Mouse (Mus musculus) lung, adult 2 months (tissue): ENCODE data around the gene Ttc23. TPM values are rescaled to one million over a fixed set of nuclear protein-coding genes. Genes with fewer than 3 reads are reported as not detected.

Source experiments
- DNase-seq: peaks from one replicate; pipeline ENCODE4 v3.0.0; 2022
- H3K4me1 ChIP-seq: fragments of 200-500 bp; 2 replicates; pipeline ENCODE4 v1.6.1; 2011; ENCODE audit warnings: low read length; ENCODE audit not compliant: control insufficient read depth, insufficient read depth
- H3K4me3 ChIP-seq: fragments of 200-500 bp; replicated peaks from 2 replicates; pipeline ENCODE3; 2011; ENCODE audit warnings: low read depth, mild to moderate bottlenecking, control low read depth, low read length; ENCODE audit errors: extremely low read depth
- CTCF ChIP-seq: fragments of 200-500 bp; IDR thresholded peaks from 2 replicates; pipeline ENCODE4 v1.5.1; 2011; ENCODE audit warnings: mild to moderate bottlenecking, low read length, control low read depth; ENCODE audit not compliant: insufficient read depth
- POLR2A ChIP-seq: fragments of 200-500 bp; IDR thresholded peaks from 2 replicates; pipeline ENCODE4 v1.6.1; 2011; ENCODE audit warnings: low read depth, mild to moderate bottlenecking, control low read depth, low read length, borderline replicate concordance; ENCODE audit errors: extremely low read depth
- WGBS: fragments of 180-500 bp; shearing (Covaris S2); methylation state at CpG from one replicate; pipeline ENCODE4 v1.1.7; 2018; 5-methylcytosine and 5-hydroxymethylcytosine counted together
- polyA plus RNA-seq: library from polyadenylated mRNA; depleted of rRNA; stranded (reverse); fragments of >200 nt; gene quantifications from 2 replicates; pipeline ENCODE4 v1.2.3, GENCODE M21; 2012

The Ttc23 gene
- polyA plus RNA-seq, 1 experiment = 10.0 TPM

DNA sequence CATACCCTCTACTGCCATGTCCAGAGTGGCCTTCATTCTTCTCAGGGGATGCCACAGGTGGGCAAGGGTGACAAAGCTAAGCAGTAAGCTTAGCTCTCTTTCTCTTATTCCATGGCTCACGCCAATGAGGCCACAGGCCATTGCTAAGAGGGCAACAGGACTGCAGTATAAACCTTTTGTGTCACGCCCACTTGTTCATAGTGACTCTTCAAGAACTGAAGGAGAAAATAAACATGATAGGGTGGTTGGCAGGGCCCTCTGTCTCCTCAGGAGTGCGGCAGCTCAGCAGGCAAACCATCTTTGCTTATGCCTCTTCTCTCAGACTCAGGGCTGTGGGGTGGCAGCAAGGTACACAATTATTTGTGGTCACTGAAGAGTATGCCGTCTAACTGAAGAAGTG is 81.6 kb downstream of the Ttc23 start:
- 73% methylated on average over 4 of the region's 4 CpGs for WGBS
- Histone ChIP-seq H3K4me1 (peaks cover 7% of the 10 kb centered on the region), H3K4me3 (no peak overlapping the region)
- no peak for DNase-seq
- no peak for TF ChIP-seq CTCF
- TF ChIP-seq POLR2A = no peak

DNA sequence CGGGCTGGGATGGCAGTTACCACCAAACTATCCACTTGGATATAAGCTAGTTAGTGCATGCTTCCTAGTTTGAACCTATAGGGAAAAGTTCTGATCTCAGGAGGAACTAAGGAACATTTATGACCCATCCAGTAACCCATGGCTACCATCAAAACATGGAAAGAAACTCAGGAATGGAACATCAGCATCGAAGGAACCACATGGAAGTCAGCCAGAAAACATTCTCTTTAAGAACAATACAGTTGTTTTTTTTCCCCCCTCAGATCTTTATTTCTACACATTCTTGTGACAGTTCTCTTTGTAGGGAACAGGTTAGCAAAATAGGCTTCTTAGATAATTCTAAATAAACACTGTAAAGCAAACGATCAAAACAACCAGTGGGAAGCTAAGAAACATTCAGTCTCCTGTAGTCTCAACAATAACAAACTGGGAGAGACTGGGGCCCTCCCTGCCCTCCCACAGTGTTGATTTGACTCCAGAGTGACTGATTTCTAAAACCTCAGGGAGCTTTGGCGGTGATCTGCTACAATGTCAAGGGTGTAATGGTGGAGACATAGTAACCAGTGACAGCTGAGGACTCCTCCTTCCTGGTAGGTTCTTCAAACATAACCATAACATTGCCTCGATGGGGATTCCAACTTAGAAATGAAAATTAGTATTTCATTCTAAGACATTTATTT is 83.4 kb downstream of the Ttc23 start:
- TF ChIP-seq CTCF (no peak), POLR2A (no peak)

DNA sequence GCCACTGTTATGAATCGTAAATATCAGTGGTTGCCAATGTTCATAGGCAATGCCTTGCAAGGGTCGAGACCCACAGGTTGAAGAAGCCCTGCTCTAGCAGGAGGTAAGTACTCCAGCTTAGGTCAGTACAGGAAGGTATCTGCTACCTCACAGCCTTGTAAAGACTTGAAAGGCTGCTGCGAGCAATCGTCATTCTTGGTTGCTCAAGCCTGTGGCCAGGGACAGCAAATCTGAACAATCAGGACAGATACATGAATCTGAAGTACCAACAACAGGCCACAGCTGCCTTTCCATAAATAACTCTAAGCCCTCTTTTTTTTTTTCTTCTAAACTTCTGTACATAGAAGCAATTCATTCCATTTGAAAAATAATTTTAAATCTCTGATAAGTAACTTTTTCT is 85.1 kb downstream of the Ttc23 start:
- peaks cover 7% of the 10 kb centered on the region for H3K4me1 ChIP-seq
- 75% methylated on average over 4 of the region's 4 CpGs for WGBS
- TF ChIP-seq CTCF (no peak), POLR2A (no peak)
- no peak overlapping the region for H3K4me3 ChIP-seq
- no peak for DNase-seq

More for the DNA sequence above, 83.4 kb downstream of the Ttc23 start:
- Histone ChIP-seq H3K4me3 (no peak overlapping the region), H3K4me1 (peaks cover 7% of the 10 kb centered on the region)
- DNase-seq = no peak
- 25% methylated on average over 5 of the region's 5 CpGs for WGBS

DNA sequence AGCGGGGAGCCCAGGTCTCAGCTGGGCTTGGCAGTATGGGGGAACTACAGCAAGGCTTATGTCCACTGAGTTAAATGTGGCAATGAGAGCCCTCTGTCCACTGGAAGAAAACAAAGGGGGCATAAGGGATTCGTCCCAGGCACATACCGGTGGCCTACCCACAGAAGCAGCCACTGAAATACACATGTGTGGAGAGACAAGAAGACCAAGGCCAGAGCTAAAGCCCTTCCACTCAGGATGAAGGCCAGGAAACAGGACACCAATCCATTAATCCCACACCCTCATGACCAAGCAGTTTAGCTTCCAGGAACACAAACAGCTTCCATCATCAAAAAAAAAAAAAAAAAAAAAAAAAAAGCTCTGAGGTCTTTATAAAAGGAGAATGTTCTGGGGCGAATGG is 93.2 kb downstream of the Ttc23 start:
- WGBS = 70% methylated on average over 4 of the region's 4 CpGs
- no peak for TF ChIP-seq CTCF
- no peak for TF ChIP-seq POLR2A
- no peak for DNase-seq
- Histone ChIP-seq H3K4me3 (no peak overlapping the region), H3K4me1 (peaks cover 12% of the 10 kb centered on the region)

DNA sequence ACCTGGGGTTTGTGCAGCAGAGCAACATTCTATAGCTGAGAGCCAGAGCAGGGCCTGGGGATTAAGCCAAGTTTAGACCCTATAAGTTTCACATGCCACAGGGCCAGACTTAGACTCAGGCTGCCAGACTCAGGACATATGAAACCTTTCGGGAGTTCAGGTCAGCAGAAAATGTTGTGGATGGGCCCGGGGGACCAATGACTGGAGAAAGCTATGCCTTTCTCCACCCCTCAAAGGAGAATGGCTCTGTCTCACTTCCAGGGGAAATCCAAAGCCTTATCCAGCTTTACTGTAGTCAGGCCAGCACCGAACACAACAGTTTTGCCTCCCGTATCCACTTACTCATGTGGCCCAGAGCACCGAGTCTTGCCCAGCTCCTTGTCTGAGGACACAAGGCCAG is 93.6 kb downstream of the Ttc23 start:
- H3K4me3 ChIP-seq = no peak overlapping the region
- peaks cover 12% of the 10 kb centered on the region for H3K4me1 ChIP-seq
- TF ChIP-seq CTCF (no peak), POLR2A (no peak)
- WGBS = 38% methylated on average over 5 of the region's 5 CpGs
- no peak for DNase-seq

DNA sequence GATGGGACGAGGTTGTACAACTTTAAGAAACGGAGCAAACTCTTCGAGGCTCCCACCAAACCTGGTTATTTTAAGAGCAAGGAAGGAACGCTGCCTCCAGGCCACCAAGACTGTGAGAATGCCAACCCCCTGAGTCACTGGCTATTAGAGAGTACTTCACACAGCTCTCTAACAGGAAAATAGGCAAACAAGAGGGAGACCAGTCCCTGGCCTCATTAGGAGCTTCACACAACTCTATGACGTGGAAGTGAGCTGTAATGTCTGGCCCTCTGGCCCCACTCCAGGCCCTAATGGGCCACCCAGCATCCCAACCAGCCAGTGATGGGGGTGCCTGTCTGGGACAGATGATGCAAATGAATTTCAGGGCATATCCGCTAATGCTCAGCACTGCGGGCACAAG is 94.5 kb downstream of the Ttc23 start:
- 48% methylated on average over 7 of the region's 7 CpGs for WGBS
- Histone ChIP-seq H3K4me3 (no peak overlapping the region), H3K4me1 (peaks cover 12% of the 10 kb centered on the region)
- no peak for DNase-seq
- TF ChIP-seq CTCF (no peak), POLR2A (no peak)

DNA sequence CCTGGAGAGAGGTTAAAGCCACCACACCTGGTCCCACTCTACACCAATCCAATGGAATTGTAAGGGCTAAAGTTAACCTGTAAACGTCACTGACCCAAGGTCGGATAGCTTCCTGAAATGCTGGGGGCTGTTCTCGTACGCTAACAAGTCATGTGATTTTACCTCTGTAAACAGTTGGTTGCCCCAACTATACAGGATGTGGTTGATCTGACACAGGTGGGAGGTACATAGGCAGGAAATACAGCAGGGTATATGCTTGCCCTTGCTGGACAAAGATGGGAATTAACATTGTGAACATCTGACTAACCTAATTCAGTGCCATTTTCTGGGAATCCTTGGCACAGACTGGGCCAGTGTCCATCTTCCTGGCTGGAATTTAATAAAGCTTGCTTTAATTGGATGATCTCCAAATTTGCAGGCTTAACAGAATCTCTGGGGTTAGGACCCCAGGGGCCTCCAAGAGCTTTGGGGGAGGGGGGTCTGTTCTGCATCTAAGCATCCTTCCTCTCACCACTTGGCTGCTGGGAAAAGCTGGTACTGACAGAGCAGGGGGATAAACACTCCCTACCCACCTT is 100.6 kb downstream of the Ttc23 start:
- WGBS = 84% methylated on average over 4 of the region's 4 CpGs
- H3K4me3 ChIP-seq = no peak overlapping the region
- DNase-seq = no peak
- TF ChIP-seq POLR2A (no peak), CTCF (no peak)
- H3K4me1 ChIP-seq = no peaks in the 10 kb centered on the region

DNA sequence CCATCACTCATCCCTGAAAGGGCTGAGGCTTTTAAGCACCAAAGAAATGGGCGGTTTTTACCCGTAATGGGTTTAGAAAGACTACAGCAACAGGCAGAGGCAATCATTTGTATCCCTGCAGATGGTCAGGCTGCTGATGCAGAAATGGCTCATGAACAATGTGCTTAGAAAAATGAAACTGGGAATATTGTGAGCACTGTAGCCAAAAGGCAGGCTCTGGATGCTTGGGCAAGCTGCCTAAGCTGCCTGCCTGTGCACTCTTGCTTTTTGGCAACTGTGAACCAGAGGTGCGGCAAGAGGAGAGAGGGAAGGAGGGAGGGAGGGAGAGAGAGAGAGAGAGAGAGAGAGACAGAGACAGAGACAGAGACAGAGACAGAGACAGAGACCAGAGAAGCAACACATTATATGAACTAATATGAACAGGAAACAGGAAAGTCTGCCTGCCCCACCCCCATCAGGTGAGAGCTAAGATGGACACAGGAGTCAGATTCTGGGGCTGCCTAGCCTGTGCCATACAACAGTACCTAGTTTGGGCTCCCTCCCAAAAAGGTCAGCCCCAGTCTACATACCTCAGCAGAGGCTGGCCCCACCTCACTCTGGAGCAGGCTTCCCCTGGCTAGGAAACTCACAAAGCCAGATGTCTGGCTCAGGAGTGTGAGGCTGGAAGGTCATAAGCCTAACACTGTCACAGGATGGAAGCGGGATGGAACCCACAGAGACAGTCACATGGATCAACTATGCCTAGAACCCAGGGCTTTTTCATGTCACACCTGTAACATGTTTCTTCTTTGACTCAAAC is 102.4 kb downstream of the Ttc23 start:
- no peak overlapping the region for H3K4me3 ChIP-seq
- DNase-seq = no peak
- H3K4me1 ChIP-seq = peaks cover 3% of the 10 kb centered on the region; the same call in 1 of the 2 replicates
- 65% methylated on average over 4 of the region's 4 CpGs for WGBS
- TF ChIP-seq POLR2A (no peak), CTCF (no peak)

DNA sequence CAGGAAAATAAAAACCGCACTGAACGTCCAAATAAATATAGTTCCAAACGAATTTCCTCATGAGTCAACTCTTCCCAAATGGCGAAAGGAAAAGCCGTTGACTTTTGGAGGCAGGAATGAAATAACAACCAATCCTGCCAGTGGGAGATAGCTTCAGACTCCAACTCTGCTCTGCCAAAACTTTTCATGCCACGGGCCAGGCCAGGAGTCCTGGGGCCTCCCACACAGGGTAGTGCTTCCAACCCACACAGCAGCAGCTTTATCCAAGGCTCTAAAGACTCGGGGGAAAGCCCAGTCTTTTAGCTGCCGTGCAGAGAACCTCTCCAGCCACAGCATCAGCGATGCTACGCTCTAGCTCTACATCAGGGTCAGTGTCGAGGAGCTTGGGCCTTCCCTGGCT is 107.4 kb downstream of the Ttc23 start:
- DNase-seq = no peak
- Histone ChIP-seq H3K4me1 (peaks cover 3% of the 10 kb centered on the region; the same call in 1 of the 2 replicates), H3K4me3 (no peak overlapping the region)
- TF ChIP-seq CTCF (no peak), POLR2A (no peak)
- 43% methylated on average over 11 of the region's 11 CpGs for WGBS
